Mouse (Mus musculus) kidney, adult 2 months (tissue): ENCODE data around the gene Sema7a.

ENCODE experiments used
- CTCF ChIP-seq: fragments of 200-500 bp; conservative IDR thresholded peaks from 2 replicates; pipeline ENCODE4 v1.5.1; 2011; ENCODE audit warnings: low read depth, mild to moderate bottlenecking, control low read depth, low read length, moderate library complexity, mixed read lengths; ENCODE audit not compliant: insufficient read depth, insufficient read length
- POLR2A ChIP-seq: fragments of 200-500 bp; IDR thresholded peaks from one replicate; pipeline ENCODE4 v1.6.1; 2011; ENCODE audit warnings: low read depth, low read length, control low read depth

- TF ChIP-seq POLR2A (no peak), CTCF (no peak)
Observed at GRCm38 (mm10) chr9:58008336-58009014, 68.6 kb downstream of the Sema7a start.
